ENCODE assay signal across 33 mouse cellular contexts in genomic region chr2:44849666-44850065, GRCm38 (mm10).
"Had no signal": no experiment of that assay in that cellular context is flagged by ENCODE, and none has a peak within 500 bp of the region (broad histone marks: within the 10 kb centered on the region; RNA-seq: fewer than 3 reads in every experiment).

No protein-coding gene starts in this region.

- DNase-seq: heart, postnatal 10 days; heart, postnatal 14 days; heart, postnatal 36 days; heart, postnatal 4 days; kidney, adult 11 months; kidney, adult 18-20 months; kidney, adult 2 months; kidney, adult 8-10 months; kidney, adult 9 months; kidney, postnatal 10 days; kidney, postnatal 14 days; kidney, postnatal 25 days; kidney, postnatal 36 days; kidney, postnatal 4 days; layer of hippocampus, postnatal 36 days had no signal

- H3K4me1 ChIP-seq: heart, embryonic 12.5 days; heart, embryonic 13.5 days; heart, embryonic 15.5 days; hindbrain, embryonic 10.5 days; hindbrain, embryonic 12.5 days; hindbrain, embryonic 13.5 days; hindbrain, embryonic 15.5 days; intestine, embryonic 15.5 days; kidney, embryonic 15.5 days had no signal

- ATAC-seq: hindbrain, embryonic 16.5 days; hindbrain, postnatal 0 days; inflammation-experienced regulatory T-cells, adult 6 months; intestine, embryonic 15.5 days; intestine, embryonic 16.5 days; intestine, postnatal 0 days had no signal

- H3K27ac ChIP-seq: heart, embryonic 13.5 days; heart, embryonic 15.5 days; hindbrain, embryonic 10.5 days; hindbrain, embryonic 12.5 days; hindbrain, embryonic 13.5 days; hindbrain, embryonic 14.5 days; hindbrain, embryonic 15.5 days; hindbrain, postnatal 0 days; intestine, embryonic 15.5 days; kidney, embryonic 15.5 days; kidney, postnatal 0 days; layer of hippocampus, adult 2 months; left cerebral cortex, adult 2 months had no signal

- H3K4me3 ChIP-seq: heart, embryonic 12.5 days; heart, embryonic 13.5 days; heart, embryonic 15.5 days; hindbrain, embryonic 10.5 days; hindbrain, embryonic 12.5 days; hindbrain, embryonic 13.5 days; hindbrain, embryonic 15.5 days; intestine, embryonic 15.5 days; kidney, embryonic 15.5 days; layer of hippocampus, adult 2 months; left cerebral cortex, adult 2 months had no signal
